Mouse (Mus musculus) thymus, postnatal 0 days (tissue): ENCODE results near the gene Susd5. TPM values are rescaled to one million over a fixed set of nuclear protein-coding genes. Genes with fewer than 3 reads are reported as not detected.
"Not testable (repeated sequence)": the region's sequence is repeated elsewhere in the genome, so short reads cannot be mapped to it uniquely, and the experiment has no call there.

Source experiments
- DNase-seq: peaks from one replicate; pipeline ENCODE4 v3.0.0-alpha.2; 2015; ENCODE audit warnings: low spot score
- polyA plus RNA-seq: library from polyadenylated mRNA; unstranded; fragments of >200 nt; fragmentation: Nextera tagmentation; extraction: Ambion mirVana; gene quantifications from 2 replicates; pipeline ENCODE4 v1.2.1, GENCODE M21; 2015

The Susd5 gene
- polyA plus RNA-seq, 1 experiment from 2014 or later, result not detected

GRCm38 (mm10) chr9:114068494-114069053, 11.6 kb downstream of the Susd5 start:
- DNase-seq, result no peak

- no peak for DNase-seq
These were observed 12.4 kb downstream of the Susd5 start for GRCm38 (mm10) chr9:114069372-114069771.

- no peak for DNase-seq
These were observed 16.7 kb downstream of the Susd5 start for GRCm38 (mm10) chr9:114073681-114074080.

GRCm38 (mm10) chr9:114086422-114086821, 29.5 kb downstream of the Susd5 start:
- DNase-seq, result no peak

GRCm38 (mm10) chr9:114087106-114087815, 30.3 kb downstream of the Susd5 start:
- no peak for DNase-seq

- DNase-seq, result not testable (repeated sequence)
These were observed 31.9 kb downstream of the Susd5 start for GRCm38 (mm10) chr9:114088885-114089284.

- peak; percentile 27 for DNase-seq
These were observed 35.2 kb downstream of the Susd5 start for GRCm38 (mm10) chr9:114092188-114092587.

GRCm38 (mm10) chr9:114094854-114095253, 37.9 kb downstream of the Susd5 start:
- no peak for DNase-seq

GRCm38 (mm10) chr9:114098716-114099302, 41.9 kb downstream of the Susd5 start:
- DNase-seq, result no peak

- no peak for DNase-seq
These were observed 53.3 kb downstream of the Susd5 start for GRCm38 (mm10) chr9:114110268-114110667.

- DNase-seq, result no peak
These were observed 54.2 kb downstream of the Susd5 start for GRCm38 (mm10) chr9:114111161-114111560.

- no peak for DNase-seq
These were observed 55.3 kb downstream of the Susd5 start for GRCm38 (mm10) chr9:114112226-114112625.

GRCm38 (mm10) chr9:114113911-114114623, 57.1 kb downstream of the Susd5 start:
- DNase-seq, result no peak

- DNase-seq, result peak; percentile 29
These were observed 59.7 kb downstream of the Susd5 start for GRCm38 (mm10) chr9:114116672-114117071.

GRCm38 (mm10) chr9:114122862-114123261, 65.9 kb downstream of the Susd5 start:
- not testable (repeated sequence) for DNase-seq

- DNase-seq, result not testable (repeated sequence)
These were observed 72.4 kb downstream of the Susd5 start for GRCm38 (mm10) chr9:114129273-114129835.

Other genes starting within 250 kb of the Susd5 start
- gene Ubp1, start 126.2 kb upstream of the Susd5 start, polyA plus RNA-seq, result 22.3 and 27.6 TPM in 2 replicates
- gene Fbxl2, start 10.9 kb upstream of the Susd5 start, polyA plus RNA-seq, result 1.6 and 2.1 TPM in 2 replicates